Mouse (Mus musculus) liver, embryonic 13.5 days (tissue): ENCODE data around the gene H2al2a. TPM values are rescaled to one million over a fixed set of nuclear protein-coding genes. Genes with fewer than 3 reads are reported as not detected.

Source experiments
- ATAC-seq: fragments of 200-750 bp; cut with Nextera tagmentation; 2 replicates; pipeline ENCODE4 v1.8.0; 2017; ENCODE audit warnings: low read depth, mild to moderate bottlenecking, moderate number of reproducible peaks, moderate library complexity
- DNase-seq: peaks from one replicate; pipeline ENCODE4 v3.0.0; 2022
- H3K27ac ChIP-seq: fragments of 300-500 bp; sonication (generic); 2 replicates; pipeline ENCODE4 v1.5.1; 2015; ENCODE audit warnings: moderate library complexity, mild to moderate bottlenecking, inconsistent platforms
- H3K27me3 ChIP-seq: fragments of 300-500 bp; sonication (generic); 2 replicates; pipeline ENCODE4 v1.6.1; 2015; ENCODE audit warnings: mild to moderate bottlenecking, inconsistent platforms
- H3K36me3 ChIP-seq: fragments of 300-500 bp; sonication (generic); 2 replicates; pipeline ENCODE4 v1.6.1; 2015; ENCODE audit warnings: mild to moderate bottlenecking, inconsistent platforms
- H3K4me1 ChIP-seq: fragments of 300-500 bp; sonication (generic); replicated peaks from 2 replicates; pipeline ENCODE4 v1.6.1; 2015; ENCODE audit warnings: inconsistent platforms
- H3K4me2 ChIP-seq: fragments of 300-500 bp; sonication (generic); 2 replicates; pipeline ENCODE4 v1.6.1; 2015; ENCODE audit warnings: inconsistent platforms, mild to moderate bottlenecking, moderate library complexity
- H3K4me3 ChIP-seq: fragments of 300-500 bp; sonication (generic); replicated peaks from 2 replicates; pipeline ENCODE4 v1.5.1; 2015; ENCODE audit warnings: mild to moderate bottlenecking, inconsistent platforms
- H3K9ac ChIP-seq: fragments of 300-500 bp; sonication (generic); 2 replicates; pipeline ENCODE4 v1.6.1; 2015; ENCODE audit warnings: mild to moderate bottlenecking, inconsistent platforms
- H3K9me3 ChIP-seq: fragments of 300-500 bp; sonication (generic); replicated peaks from 2 replicates; pipeline ENCODE4 v1.6.1; 2016; ENCODE audit warnings: inconsistent platforms
- WGBS: fragments of 180-500 bp; shearing (Covaris S2); methylation state at CpG from one replicate; pipeline ENCODE4 v1.1.7; 2015; ENCODE audit not compliant: insufficient replicate concordance; 5-methylcytosine and 5-hydroxymethylcytosine counted together
- polyA plus RNA-seq: library from polyadenylated mRNA; unstranded; fragments of >200 nt; fragmentation: Nextera tagmentation; extraction: Ambion mirVana; gene quantifications from 2 replicates; pipeline ENCODE4 v1.2.1, GENCODE M21; 2015

The H2al2a gene
- not detected in 2 replicates for polyA plus RNA-seq

DNA sequence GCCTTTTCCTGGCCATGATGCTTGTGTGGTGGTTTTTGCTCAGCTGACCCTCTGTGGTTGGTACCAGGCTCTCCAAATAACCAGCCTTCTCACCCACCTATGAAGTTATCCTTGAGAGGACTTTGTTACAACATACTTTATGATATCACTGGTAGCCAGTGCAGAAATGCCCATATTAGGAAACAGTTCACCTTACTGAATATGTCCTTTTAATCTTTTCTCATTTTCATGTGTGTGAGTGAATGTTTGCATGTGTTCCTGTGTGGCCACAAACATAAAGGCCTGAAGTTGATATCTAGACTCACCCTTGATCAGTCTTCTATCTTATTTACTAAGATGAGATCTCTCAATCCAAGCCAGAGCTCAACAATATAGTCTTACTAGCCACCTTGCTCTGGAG is at the start of gene H2al2a:
Gene H2al2a (minus strand): TSS at position 101 of the 400 bp plus-strand sequence.
- no peaks in the 10 kb centered on the region for H3K9me3 ChIP-seq
- ATAC-seq (no peak), DNase-seq (no peak)
- no peaks in the 10 kb centered on the region for H3K36me3 ChIP-seq
- H3K9ac ChIP-seq: no peak within 1 kb of the TSS
- H3K4me1 ChIP-seq: no peaks in the 10 kb centered on the region
- no peak within 1 kb of the TSS for H3K4me2 ChIP-seq
- H3K27me3 ChIP-seq: no peaks in the 10 kb centered on the region
- no peak within 1 kb of the TSS for H3K4me3 ChIP-seq
- H3K27ac ChIP-seq: no peak within 1 kb of the TSS

DNA sequence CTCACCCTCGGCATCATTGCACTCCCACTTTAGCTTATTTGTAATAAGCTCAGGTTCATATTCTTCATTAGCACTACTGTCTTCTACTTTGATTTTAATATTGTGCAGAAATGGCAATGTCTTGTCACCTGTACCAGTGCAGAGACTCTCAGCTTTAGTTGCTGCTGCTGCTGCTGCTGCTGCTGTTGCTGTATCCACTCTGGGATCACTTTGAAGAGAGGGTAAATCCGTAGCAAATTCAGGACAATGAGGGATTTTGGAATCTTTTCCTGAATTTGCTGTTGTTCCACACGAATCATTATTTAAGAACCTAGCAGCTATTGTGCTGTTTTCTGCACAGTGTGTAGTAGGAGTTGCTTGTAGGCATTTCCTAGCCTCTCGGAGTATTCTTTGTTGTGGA is 49.4 kb upstream of the H2al2a start:
- no peak for DNase-seq
- no peaks in the 10 kb centered on the region for H3K36me3 ChIP-seq
- peak overlapping the region; percentile 81 for H3K9ac ChIP-seq
- peak overlapping the region; percentile 77 for H3K4me3 ChIP-seq
- no peaks in the 10 kb centered on the region for H3K9me3 ChIP-seq
- peaks cover 93% of the 10 kb centered on the region for H3K27me3 ChIP-seq
- 13% methylated on average over 4 of the region's 4 CpGs for WGBS
- H3K4me1 ChIP-seq: peaks cover 48% of the 10 kb centered on the region
- peak overlapping the region; percentile 96 for H3K4me2 ChIP-seq
- no peak overlapping the region for H3K27ac ChIP-seq
- no peak for ATAC-seq

DNA sequence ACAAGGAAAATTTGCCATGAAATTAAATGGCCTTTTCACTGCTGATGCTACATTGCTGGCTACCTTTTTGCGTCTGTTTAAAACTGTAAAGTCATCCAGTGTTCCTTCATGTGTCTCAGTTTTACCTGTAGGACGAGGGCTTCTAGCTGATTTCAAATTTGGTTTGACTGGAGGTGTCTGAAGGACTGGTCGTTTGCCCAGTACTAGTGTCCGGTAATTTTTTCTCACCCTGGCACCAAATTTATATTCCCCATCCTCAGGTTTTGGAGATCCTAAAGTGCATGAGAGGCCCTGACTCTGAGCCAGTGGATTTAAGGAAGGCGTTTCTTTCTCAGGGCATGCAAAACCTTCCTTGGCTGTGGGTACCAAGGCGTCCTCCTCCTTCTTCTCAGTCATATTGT is 49.0 kb upstream of the H2al2a start:
- peaks cover 51% of the 10 kb centered on the region for H3K4me1 ChIP-seq
- WGBS: 50% methylated on average over 6 of the region's 6 CpGs
- H3K4me3 ChIP-seq: peak overlapping the region; percentile 77
- peak overlapping the region; percentile 96 for H3K4me2 ChIP-seq
- H3K9me3 ChIP-seq: no peaks in the 10 kb centered on the region
- ATAC-seq (no peak), DNase-seq (no peak)
- no peaks in the 10 kb centered on the region for H3K36me3 ChIP-seq
- H3K27me3 ChIP-seq: peaks cover 93% of the 10 kb centered on the region
- peak overlapping the region; percentile 81; the same call in 1 of the 2 replicates for H3K9ac ChIP-seq
- no peak overlapping the region for H3K27ac ChIP-seq

DNA sequence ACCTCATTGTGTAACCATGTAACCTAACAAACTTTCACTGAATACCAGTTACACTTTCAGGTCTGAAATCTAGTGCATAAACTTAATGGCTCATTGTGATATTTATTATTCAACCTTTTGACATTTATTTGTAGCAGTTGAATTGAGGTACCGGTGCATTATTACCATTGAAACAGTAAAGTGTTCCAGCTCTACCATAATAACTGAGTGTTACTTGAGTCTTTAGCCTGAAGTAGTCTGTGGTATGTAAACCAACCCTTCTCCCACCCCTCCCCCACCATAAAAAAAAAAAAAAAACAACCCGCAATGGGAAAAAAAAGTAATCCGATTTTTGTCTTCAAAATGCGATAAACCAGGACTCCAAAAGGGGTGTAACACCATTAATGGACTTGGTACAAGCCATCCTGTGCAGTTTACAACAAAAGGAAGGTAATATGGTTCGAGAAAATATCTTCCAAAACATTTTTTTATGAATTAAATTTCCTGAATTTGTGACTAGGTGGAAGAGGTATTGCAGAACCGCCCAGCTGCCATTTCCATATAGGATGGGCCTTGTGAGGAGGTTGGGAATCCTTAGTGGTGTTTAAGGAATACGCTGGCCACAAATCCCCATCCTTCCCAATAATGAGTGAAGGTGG is 48.5 kb upstream of the H2al2a start:
- Histone ChIP-seq H3K4me3 (peak overlapping the region; percentile 77; the same call in 1 of the 2 replicates), H3K27ac (no peak overlapping the region), H3K4me1 (peaks cover 53% of the 10 kb centered on the region), H3K27me3 (peaks cover 93% of the 10 kb centered on the region), H3K4me2 (peak overlapping the region; percentile 96), H3K9ac (no peak overlapping the region), H3K9me3 (no peaks in the 10 kb centered on the region), H3K36me3 (no peaks in the 10 kb centered on the region)
- WGBS: 35% methylated on average over 7 of the region's 7 CpGs
- DNase-seq (no peak), ATAC-seq (no peak)

DNA sequence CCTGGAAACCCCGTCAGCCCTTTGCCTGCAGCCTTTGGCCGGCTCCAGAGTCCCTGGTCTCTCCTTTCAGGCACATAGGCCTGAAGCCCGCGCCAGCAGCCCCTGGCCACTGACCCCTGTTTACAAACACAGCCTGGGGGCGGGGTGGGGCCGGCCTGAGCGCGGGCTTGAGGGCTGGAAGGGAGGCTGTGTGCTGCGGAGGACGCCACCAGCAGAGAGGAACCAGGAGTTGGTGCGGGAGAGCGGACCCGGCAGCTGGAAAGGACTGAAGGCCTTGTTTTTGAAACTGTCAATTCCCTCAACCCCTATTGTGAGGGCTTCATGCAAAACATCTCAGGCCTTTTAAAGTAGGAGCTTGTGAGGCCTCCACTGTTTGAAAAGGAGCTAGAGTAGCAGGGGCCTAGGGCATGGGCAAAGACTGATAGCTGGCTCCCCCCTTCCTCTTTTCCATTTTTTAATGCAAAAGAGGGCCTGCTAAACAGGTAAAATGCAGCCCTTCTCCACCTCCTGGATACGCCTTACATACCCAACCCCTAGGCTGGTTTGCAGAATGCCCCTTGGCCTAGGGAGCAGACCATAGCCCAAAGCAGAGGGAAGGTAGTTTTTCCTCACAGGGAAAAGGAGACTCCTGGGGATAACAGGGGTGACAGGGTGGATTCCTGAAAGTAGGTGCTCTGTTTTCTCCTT is 44.6 kb upstream of the H2al2a start:
- H3K27me3 ChIP-seq: peaks cover 91% of the 10 kb centered on the region
- DNase-seq (no peak), ATAC-seq (peak; percentile 70)
- 0 out of 2 replicates have a peak overlapping the region, but pooled peaks have one; percentile 13 for H3K9ac ChIP-seq
- peak overlapping the region; percentile 19 for H3K4me2 ChIP-seq
- peaks cover 23% of the 10 kb centered on the region for H3K4me1 ChIP-seq
- no peaks in the 10 kb centered on the region for H3K36me3 ChIP-seq
- H3K4me3 ChIP-seq: no peak overlapping the region
- WGBS: 46% methylated on average over 14 of the region's 14 CpGs
- H3K9me3 ChIP-seq: no peaks in the 10 kb centered on the region
- peak overlapping the region; percentile 50 for H3K27ac ChIP-seq

DNA sequence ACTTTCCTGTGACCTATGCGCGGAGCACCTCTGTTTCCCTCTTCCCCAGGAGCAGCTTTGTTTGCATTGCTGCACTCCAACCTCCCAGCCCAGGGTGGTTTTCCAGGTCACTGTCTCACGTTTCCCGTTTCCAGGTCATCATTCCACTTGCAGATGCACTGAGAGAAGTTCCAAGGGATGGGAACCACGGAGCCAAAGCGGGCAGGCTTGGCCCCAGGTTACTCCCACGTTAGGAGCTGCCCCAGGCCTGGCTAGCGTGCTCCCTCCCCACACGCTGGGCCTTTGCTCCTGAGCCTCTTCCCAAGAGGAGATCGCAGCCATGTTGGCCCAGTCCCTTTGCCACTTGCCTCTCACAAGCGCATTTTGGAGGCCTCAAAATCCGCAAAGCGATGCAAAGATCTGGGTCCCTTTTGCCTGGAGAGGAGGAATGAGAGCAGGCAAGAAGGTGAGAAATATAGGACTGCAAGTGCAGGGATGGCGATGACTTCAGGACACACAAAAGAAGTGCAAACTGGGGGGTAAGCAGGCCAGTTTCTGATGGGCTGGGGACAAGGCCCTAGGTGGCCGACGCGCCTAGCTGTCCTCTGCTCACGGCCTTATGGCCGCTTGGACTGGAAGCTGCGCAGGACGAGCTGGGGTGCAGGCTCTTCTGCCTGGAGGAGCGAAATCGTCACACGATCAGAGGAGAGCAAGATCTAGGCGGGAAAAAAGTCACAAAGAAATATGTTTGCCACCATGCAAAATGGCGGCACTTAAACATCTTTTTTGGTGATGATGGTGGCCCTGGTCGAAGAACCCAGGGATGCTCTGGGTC is 43.8 kb upstream of the H2al2a start:
- ATAC-seq (peak; percentile 65), DNase-seq (no peak)
- peaks cover 83% of the 10 kb centered on the region for H3K27me3 ChIP-seq
- H3K27ac ChIP-seq: peak overlapping the region; percentile 70
- 67% methylated on average over 27 of the region's 27 CpGs for WGBS
- no peaks in the 10 kb centered on the region for H3K9me3 ChIP-seq
- 0 out of 2 replicates have a peak overlapping the region, but pooled peaks have one; percentile 17 for H3K9ac ChIP-seq
- peaks cover 17% of the 10 kb centered on the region for H3K4me1 ChIP-seq
- no peak overlapping the region for H3K4me3 ChIP-seq
- H3K36me3 ChIP-seq: no peaks in the 10 kb centered on the region
- peak overlapping the region; percentile 19 for H3K4me2 ChIP-seq

DNA sequence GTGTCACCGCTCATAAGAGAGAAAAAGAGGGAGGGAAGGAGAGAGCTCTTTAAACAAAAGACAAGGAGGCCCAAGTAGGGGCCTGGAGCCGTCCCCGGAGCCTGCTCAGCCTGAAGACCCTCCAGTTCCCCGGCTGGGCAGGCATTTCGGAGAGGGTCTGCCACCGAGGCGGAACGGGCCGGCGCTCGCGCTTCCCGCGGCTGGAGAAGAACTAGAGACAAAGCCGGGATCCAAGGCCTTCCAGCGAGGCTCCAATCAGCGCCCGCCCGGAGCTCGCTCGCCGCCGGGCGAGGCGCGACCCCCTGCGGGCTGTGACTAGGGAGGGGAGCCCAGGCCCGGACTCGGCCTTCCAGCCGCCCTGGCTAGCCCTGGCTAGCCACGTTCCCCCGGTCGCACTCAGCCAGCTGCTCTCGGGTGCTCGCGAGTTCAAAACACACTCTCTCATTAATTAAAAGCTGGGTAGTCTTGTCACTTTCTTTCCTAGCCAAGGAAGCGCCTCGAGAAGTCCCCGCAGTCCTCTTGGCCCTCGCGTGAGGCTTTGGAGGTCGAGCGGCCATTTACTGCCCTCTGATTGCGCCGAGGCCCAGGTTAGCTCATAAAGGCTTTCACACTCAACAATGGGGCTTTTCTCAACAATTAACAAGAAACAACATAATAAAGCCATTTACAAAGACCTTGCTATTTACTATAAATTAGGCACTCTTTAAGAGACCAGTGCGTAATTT is 43.0 kb upstream of the H2al2a start:
- H3K9me3 ChIP-seq: no peaks in the 10 kb centered on the region
- peak overlapping the region; percentile 17; the same call in 1 of the 2 replicates for H3K4me3 ChIP-seq
- DNase-seq: no peak
- no peaks in the 10 kb centered on the region for H3K36me3 ChIP-seq
- peaks cover 78% of the 10 kb centered on the region for H3K27me3 ChIP-seq
- H3K4me2 ChIP-seq: peak overlapping the region; percentile 50
- H3K9ac ChIP-seq: peak overlapping the region; percentile 51
- H3K4me1 ChIP-seq: peaks cover 17% of the 10 kb centered on the region
- H3K27ac ChIP-seq: peak overlapping the region; percentile 70
- WGBS: 20% methylated on average over 46 of the region's 46 CpGs
- ATAC-seq: no peak

DNA sequence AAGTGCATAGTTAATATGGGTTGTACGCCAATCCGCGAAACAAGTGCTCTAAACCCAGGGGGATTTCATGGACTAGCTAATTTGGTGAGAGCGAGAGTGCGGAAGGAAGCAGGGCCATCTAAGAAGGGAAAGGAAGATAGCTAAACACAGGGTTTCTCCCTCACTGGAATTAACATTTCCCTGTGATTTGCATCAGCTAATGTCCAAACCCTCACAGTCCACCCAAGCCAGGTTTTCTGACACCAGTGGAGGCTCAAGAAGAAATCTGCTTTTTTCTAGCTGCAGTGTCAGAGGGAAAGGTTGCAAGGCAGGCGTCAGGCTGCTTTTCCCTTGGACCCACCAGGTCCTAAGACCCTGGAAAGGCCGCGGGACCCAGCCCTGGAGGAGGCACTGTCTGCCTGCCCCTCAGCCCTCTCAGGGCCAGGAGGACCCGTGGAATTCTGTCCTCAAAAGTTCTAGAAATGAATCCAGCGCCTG is 42.2 kb upstream of the H2al2a start:
- no peaks in the 10 kb centered on the region for H3K36me3 ChIP-seq
- no peak overlapping the region for H3K9ac ChIP-seq
- no peak overlapping the region for H3K4me3 ChIP-seq
- peaks cover 80% of the 10 kb centered on the region for H3K27me3 ChIP-seq
- 58% methylated on average over 10 of the region's 10 CpGs for WGBS
- no peaks in the 10 kb centered on the region for H3K9me3 ChIP-seq
- H3K4me2 ChIP-seq: no peak overlapping the region
- DNase-seq (no peak), ATAC-seq (no peak)
- H3K4me1 ChIP-seq: peaks cover 17% of the 10 kb centered on the region
- H3K27ac ChIP-seq: no peak overlapping the region

DNA sequence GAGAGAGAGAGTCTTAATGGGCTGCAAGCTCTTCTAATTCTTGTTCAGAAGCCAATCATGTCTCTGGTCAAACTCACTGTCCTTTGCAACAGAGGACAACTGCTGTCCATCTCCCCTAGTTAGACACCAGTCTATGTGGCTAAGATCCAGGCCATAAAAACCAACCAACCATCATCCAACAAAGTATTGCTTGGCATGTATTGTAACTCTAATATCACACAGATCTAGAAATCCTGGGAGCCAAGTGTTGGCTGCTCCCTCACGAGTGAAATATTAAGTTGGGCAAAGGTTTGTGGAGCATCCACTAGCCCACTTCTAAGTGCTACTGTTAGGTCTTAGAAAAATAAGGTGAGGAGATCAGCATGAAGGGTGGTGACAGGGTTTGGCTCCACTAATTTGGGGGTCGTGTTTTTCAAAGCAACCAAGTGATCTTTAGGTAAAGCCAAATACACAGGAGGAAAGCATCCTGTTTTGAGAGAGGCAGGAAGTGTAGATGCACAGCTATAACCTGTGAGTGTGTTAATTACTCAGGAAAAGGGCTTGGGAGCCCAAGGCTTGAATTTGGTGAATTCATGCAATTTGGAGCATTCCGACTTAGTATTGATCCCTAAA is 41.5 kb upstream of the H2al2a start:
- peaks cover 17% of the 10 kb centered on the region for H3K4me1 ChIP-seq
- H3K9ac ChIP-seq: no peak overlapping the region
- 48% methylated on average over 3 of the region's 3 CpGs for WGBS
- ATAC-seq (no peak), DNase-seq (no peak)
- H3K27me3 ChIP-seq: peaks cover 83% of the 10 kb centered on the region
- no peaks in the 10 kb centered on the region for H3K36me3 ChIP-seq
- no peaks in the 10 kb centered on the region for H3K9me3 ChIP-seq
- no peak overlapping the region for H3K4me3 ChIP-seq
- H3K27ac ChIP-seq: no peak overlapping the region
- no peak overlapping the region for H3K4me2 ChIP-seq

DNA sequence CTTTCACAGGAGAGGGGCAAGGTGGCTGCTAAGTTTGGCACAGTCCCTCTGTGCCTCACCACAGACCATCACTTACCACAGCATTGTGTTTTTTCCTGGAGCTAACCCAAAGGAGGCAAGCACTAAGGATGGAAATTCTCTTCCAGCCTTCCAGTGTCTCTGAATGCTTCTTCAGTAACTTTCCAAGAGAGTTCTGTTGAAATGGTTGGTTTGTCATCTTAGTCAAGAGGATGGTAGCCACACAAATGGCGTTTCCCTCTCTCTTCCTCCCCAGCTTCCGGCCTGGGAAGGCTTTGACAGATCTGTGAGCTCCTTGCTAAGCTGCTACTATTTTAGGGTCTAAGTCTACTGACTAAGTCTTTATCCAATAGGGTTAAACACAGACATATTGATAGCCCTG is 40.7 kb upstream of the H2al2a start, which contains the start of gene A930004D18Rik:
Gene A930004D18Rik (minus strand): TSS at position 247 of the 400 bp plus-strand sequence.
- no peak within 1 kb of the TSS for H3K4me2 ChIP-seq
- H3K9me3 ChIP-seq: no peaks in the 10 kb centered on the region
- 20% methylated on average over 2 of the region's 2 CpGs for WGBS
- peaks cover 17% of the 10 kb centered on the region for H3K4me1 ChIP-seq
- H3K4me3 ChIP-seq: no peak within 1 kb of the TSS
- H3K27ac ChIP-seq: no peak within 1 kb of the TSS
- H3K9ac ChIP-seq: no peak within 1 kb of the TSS
- H3K36me3 ChIP-seq: no peaks in the 10 kb centered on the region
- peaks cover 83% of the 10 kb centered on the region for H3K27me3 ChIP-seq
- DNase-seq (no peak), ATAC-seq (no peak)
